Mouse (Mus musculus): ENCODE results near the gene Ccdc18. TPM values are rescaled to one million over a fixed set of nuclear protein-coding genes. Genes with fewer than 3 reads are reported as not detected.
"Not testable (repeated sequence)": the region's sequence is repeated elsewhere in the genome, so short reads cannot be mapped to it uniquely, and the experiment has no call there.

Ccdc18 gene
- 6.1 and 6.7 TPM in 2 replicates for polyA plus RNA-seq (2016; fragmentation: Nextera tagmentation; extraction: Ambion mirVana)

DNA sequence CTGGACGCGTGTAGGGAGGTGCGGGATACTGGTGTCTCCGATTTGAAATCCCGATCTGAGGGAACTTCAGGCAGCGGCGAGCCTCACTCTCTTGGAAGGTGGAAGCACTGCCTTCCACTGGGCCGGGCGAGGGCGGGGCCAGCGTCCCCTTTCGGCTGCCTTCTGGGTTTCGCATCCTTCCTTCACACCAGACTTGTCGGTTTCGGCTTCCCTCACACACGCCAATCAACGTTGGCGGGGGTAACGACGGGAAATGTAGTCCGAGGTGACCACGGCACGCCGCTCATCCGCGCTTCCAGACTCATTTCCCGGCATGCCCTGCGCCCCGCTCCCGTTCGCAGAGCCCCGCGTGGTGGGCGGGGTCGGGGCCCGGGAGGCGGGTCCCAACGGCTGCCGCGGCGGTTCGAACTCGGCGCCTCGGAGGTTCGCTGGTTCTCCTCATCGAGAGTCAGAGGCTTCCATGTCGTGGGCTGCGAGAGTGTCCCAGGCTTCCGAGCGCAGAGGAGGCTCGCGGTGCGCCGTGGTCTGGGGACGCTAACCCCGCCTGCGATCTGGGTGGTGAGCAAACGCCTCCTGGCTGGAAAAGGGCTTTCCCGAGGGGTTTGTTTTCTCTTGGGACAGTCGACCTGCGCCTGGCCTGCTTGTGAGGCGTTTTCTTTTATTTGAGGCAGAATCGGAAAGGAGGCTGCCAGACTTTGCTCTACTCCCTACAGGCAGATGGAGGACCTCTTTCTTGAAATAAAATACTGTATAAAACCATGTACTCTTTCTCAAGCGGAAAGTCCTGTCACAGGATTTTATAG lies at the start of gene Ccdc18, which contains the start of gene Tmed5:
TSS of gene Ccdc18 (plus strand) at position 435 of the 803 bp plus-strand sequence.
TSS of gene Tmed5 (minus strand) at position 180 of the 803 bp plus-strand sequence.
- H3K9me3 ChIP-seq (replicated peaks): no peaks in the 10 kb centered on the region
- WGBS: under 1% methylated on average over 65 of the region's 65 CpGs
- ATAC-seq (ENCODE audit: insufficient number of reproducible peaks, low FRiP score): peak; percentile 98

DNA sequence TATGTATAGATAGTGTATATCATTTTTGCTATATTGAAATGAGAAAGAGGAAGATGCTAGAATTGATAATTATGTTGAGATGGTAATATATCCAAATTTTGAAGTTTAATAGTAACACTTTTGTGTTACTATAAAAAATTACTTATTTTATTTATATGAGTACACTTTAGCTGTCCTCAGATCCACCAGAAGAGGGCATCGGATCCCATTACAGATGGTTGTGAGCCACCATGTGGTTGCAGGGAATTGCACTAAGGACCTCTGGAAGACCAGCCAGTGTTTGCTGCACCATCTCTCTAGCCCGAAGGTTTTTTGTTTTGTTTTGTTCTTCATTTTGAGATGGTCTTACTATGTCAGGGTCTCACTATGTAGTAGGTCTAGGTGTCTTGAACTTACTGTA lies 47.2 kb upstream of the Ccdc18 start:
- Histone ChIP-seq H3K4me2 (no peak overlapping the region), H3K9me3 (replicated peaks) (no peaks in the 10 kb centered on the region), H3K27ac (ENCODE audit: poor library complexity, severe bottlenecking) (no peak overlapping the region), H3K4me3 (no peak overlapping the region), H3K9ac (no peak overlapping the region), H3K4me1 (replicated peaks) (no peaks in the 10 kb centered on the region), H3K27me3 (replicated peaks) (no peaks in the 10 kb centered on the region), H3K36me3 (peaks cover 55% of the 10 kb centered on the region)
- 93% methylated on average over 2 of the region's 2 CpGs for WGBS
- ATAC-seq (ENCODE audit: insufficient number of reproducible peaks, low FRiP score): no peak

More for the DNA sequence above, at the start of gene Ccdc18, which contains the start of gene Tmed5:
- no peaks in the 10 kb centered on the region for H3K27me3 ChIP-seq (replicated peaks)
- H3K4me3 ChIP-seq: peak within 1 kb of the TSS; percentile 87
- peak within 1 kb of the TSS; percentile 87 for H3K9ac ChIP-seq
- peaks cover 7% of the 10 kb centered on the region; the same call in 1 of the 2 replicates for H3K4me1 ChIP-seq (replicated peaks)
- H3K27ac ChIP-seq (ENCODE audit: poor library complexity, severe bottlenecking): peak within 1 kb of the TSS; percentile 83
- peak within 1 kb of the TSS; percentile 88 for H3K4me2 ChIP-seq
- H3K36me3 ChIP-seq: peaks cover 9% of the 10 kb centered on the region

DNA sequence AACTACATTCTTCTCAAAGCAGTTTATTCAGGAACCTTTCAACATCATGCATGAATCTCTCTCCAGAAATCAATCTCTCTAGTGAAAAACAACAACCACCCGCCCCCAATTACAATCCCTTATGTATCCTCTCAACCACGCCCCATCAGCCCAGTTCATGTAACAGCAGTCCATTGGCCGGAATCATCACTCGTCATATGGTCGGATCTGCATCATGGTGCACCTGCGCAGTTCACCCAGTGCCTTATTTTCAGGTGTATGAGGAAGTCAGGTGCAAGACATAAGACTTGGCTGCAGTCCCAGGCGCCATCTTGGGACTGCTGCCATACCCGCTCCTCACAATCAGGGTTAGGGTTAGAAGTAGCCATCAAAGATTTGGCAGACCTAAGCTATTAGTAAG lies 39.9 kb upstream of the Ccdc18 start:
- H3K9ac ChIP-seq; H3K4me1 ChIP-seq (replicated peaks); H3K27ac ChIP-seq (ENCODE audit: poor library complexity, severe bottlenecking); ATAC-seq (ENCODE audit: insufficient number of reproducible peaks, low FRiP score); H3K4me2 ChIP-seq; H3K9me3 ChIP-seq (replicated peaks); H3K27me3 ChIP-seq (replicated peaks); H3K4me3 ChIP-seq: not testable (repeated sequence)
- H3K36me3 ChIP-seq: peaks cover 60% of the 10 kb centered on the region
- 96% methylated on average over 8 of the region's 8 CpGs for WGBS

DNA sequence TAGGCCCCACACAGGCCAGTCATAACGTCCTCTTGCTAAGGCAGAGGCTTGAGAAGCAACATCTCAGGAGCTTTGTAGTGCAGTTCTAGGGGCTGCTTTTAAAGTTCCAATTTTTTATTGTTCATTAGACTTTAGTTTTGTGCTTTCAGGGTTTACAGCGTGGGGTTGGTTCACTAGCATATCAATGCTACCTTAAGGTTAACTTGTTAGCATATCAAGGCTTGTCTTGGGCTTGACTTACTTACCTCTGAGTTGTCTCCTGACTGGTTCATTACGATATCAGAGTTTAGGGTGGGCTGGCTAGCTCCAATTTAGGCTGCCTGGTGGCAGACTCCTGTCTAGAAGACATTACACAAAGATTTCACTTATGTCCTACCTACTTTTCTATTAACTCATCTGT lies 35.0 kb upstream of the Ccdc18 start:
- no peak overlapping the region for H3K9ac ChIP-seq
- H3K4me3 ChIP-seq: no peak overlapping the region
- H3K4me1 ChIP-seq (replicated peaks): no peaks in the 10 kb centered on the region
- no peak for ATAC-seq (ENCODE audit: insufficient number of reproducible peaks, low FRiP score)
- H3K36me3 ChIP-seq: peaks cover 46% of the 10 kb centered on the region
- H3K9me3 ChIP-seq (replicated peaks): no peaks in the 10 kb centered on the region
- H3K27ac ChIP-seq (ENCODE audit: poor library complexity, severe bottlenecking): no peak overlapping the region
- H3K4me2 ChIP-seq: no peak overlapping the region
- H3K27me3 ChIP-seq (replicated peaks): no peaks in the 10 kb centered on the region
- WGBS: 92% methylated on average over 3 of the region's 3 CpGs

DNA sequence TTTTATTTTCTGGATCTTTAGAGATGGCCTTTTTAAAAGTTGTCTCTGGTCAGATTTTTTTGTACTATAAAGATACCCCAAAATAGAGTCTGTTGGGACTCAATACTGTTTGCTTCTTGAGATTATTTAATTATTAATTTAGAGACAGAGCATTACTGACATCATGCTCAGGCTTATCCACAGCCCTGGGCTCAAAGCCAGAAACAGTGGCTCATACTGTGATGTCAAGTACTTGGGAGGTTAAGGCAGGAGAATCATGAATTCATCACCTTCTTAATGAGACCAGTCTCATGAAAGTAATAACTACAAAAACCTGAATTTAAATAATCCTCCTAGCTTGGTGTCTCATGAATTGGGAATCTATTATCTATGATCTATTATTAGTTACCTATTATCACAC lies 32.5 kb upstream of the Ccdc18 start:
- no peak overlapping the region for H3K27ac ChIP-seq (ENCODE audit: poor library complexity, severe bottlenecking)
- no peak overlapping the region for H3K4me3 ChIP-seq
- peaks cover 46% of the 10 kb centered on the region for H3K36me3 ChIP-seq
- H3K9me3 ChIP-seq (replicated peaks): no peaks in the 10 kb centered on the region
- no peaks in the 10 kb centered on the region for H3K27me3 ChIP-seq (replicated peaks)
- no peak overlapping the region for H3K9ac ChIP-seq
- no peak overlapping the region for H3K4me2 ChIP-seq
- ATAC-seq (ENCODE audit: insufficient number of reproducible peaks, low FRiP score): no peak
- no peaks in the 10 kb centered on the region for H3K4me1 ChIP-seq (replicated peaks)

DNA sequence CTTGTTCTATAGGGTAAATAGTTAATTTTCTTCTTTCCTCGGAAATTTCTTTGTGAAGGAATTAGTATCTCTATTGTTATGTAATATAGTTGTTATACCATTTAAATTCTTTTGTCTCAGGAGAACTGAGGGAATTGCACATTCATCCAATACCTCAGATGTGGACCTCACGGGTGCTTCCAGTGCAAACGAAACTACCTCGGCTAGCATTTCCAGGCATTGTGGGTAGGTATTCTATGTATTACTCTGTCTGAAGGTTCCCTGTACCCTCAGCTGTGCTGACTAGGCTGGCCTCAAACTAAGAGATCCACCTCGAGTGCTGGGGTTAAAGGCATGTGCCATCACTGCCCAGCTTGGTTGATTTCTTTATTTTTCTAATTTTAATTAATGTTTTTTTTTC lies 28.4 kb upstream of the Ccdc18 start:
- Histone ChIP-seq H3K9me3 (replicated peaks) (no peaks in the 10 kb centered on the region), H3K4me2 (no peak overlapping the region), H3K9ac (no peak overlapping the region), H3K4me1 (replicated peaks) (no peaks in the 10 kb centered on the region), H3K4me3 (no peak overlapping the region), H3K27ac (ENCODE audit: poor library complexity, severe bottlenecking) (no peak overlapping the region), H3K36me3 (peaks cover 41% of the 10 kb centered on the region), H3K27me3 (replicated peaks) (no peaks in the 10 kb centered on the region)
- ATAC-seq (ENCODE audit: insufficient number of reproducible peaks, low FRiP score): no peak
- WGBS: 83% methylated on average over 5 of the region's 5 CpGs

DNA sequence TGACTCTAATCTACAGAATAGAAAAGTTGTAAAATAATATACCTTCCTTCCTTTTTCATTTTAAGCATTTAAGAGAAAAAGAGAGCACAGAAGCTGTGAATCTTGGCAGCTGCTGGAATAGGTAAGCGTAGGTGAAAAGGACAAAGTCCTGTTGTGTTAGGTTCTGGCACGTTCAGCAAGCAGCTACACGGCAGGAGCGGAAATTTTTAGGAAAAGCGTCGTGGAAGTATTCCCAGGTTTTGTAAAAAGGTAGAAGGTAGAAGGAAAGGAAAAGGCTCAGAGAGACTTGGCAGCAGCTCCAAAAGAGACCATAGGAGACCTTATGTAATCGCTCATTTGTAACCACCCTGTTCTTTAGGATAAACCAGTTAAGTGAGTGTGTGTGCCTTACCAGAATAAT lies 23.3 kb upstream of the Ccdc18 start:
- Histone ChIP-seq H3K36me3 (peaks cover 28% of the 10 kb centered on the region), H3K9me3 (replicated peaks) (no peaks in the 10 kb centered on the region), H3K27me3 (replicated peaks) (no peaks in the 10 kb centered on the region), H3K4me1 (replicated peaks) (no peaks in the 10 kb centered on the region), H3K4me2 (no peak overlapping the region), H3K9ac (no peak overlapping the region), H3K27ac (ENCODE audit: poor library complexity, severe bottlenecking) (no peak overlapping the region), H3K4me3 (no peak overlapping the region)
- 94% methylated on average over 7 of the region's 7 CpGs for WGBS
- no peak for ATAC-seq (ENCODE audit: insufficient number of reproducible peaks, low FRiP score)

DNA sequence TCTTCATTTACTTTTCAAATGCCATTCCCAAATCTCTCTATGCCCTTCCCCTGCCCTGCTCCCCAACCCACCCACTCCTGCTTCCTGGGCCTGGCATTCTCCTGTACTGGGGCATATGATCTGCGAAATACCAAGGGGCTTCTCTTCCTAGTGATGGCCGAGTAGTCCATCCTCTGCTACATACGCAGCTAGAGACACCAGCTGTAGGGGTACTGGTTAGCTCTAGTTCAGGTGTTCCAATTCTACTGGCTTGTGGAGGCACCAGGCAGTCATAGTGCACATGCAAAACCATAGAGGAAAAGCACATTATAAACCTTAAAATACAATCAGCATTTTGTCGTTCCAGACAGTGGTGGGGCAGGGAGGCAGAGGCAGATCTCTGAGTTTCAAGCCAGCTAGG lies 15.0 kb upstream of the Ccdc18 start:
- Histone ChIP-seq H3K27ac (ENCODE audit: poor library complexity, severe bottlenecking) (no peak overlapping the region), H3K27me3 (replicated peaks) (no peaks in the 10 kb centered on the region), H3K4me1 (replicated peaks) (no peaks in the 10 kb centered on the region), H3K9me3 (replicated peaks) (no peaks in the 10 kb centered on the region), H3K9ac (no peak overlapping the region), H3K36me3 (peaks cover 13% of the 10 kb centered on the region), H3K4me2 (no peak overlapping the region), H3K4me3 (no peak overlapping the region)
- 92% methylated on average over 4 of the region's 4 CpGs for WGBS
- ATAC-seq (ENCODE audit: insufficient number of reproducible peaks, low FRiP score): no peak

DNA sequence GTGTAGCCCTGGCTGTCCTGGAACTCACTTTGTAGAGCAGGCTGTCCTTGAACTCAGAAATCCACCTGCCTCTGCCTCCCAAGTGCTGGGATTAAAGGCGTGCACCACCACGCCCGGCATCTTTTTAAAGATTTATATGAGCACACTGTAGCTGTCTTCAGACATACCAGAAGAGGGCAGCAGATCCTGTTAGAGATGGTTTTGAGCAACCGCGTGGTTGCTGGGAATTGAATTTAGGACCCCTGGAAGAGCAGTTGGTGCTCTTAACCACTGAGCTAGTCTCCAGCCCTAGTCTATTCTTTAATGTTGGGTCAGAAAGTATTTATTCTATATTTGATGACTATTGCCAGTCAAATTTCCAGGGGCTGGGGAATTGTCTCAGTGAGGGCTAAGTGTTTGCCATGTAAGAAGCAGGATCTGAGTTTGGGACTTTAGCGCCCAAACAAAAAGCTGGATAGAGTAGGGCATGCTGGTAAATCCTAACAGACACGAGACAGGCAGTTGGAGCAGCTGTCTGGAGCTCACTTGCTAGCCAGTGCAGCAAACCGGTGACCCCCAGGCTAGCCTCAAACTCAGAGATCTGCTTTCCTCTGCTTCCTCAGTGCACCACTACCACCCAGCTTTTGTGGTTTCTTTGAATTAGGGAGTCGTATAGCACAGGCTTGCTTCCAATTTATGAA lies 12.3 kb upstream of the Ccdc18 start:
- H3K4me2 ChIP-seq: no peak overlapping the region
- H3K9ac ChIP-seq: no peak overlapping the region
- no peak overlapping the region for H3K27ac ChIP-seq (ENCODE audit: poor library complexity, severe bottlenecking)
- no peak for ATAC-seq (ENCODE audit: insufficient number of reproducible peaks, low FRiP score)
- H3K36me3 ChIP-seq: peaks cover 16% of the 10 kb centered on the region
- no peak overlapping the region for H3K4me3 ChIP-seq
- no peaks in the 10 kb centered on the region for H3K27me3 ChIP-seq (replicated peaks)
- no peaks in the 10 kb centered on the region for H3K9me3 ChIP-seq (replicated peaks)
- WGBS: 76% methylated on average over 9 of the region's 9 CpGs
- H3K4me1 ChIP-seq (replicated peaks): no peaks in the 10 kb centered on the region

DNA sequence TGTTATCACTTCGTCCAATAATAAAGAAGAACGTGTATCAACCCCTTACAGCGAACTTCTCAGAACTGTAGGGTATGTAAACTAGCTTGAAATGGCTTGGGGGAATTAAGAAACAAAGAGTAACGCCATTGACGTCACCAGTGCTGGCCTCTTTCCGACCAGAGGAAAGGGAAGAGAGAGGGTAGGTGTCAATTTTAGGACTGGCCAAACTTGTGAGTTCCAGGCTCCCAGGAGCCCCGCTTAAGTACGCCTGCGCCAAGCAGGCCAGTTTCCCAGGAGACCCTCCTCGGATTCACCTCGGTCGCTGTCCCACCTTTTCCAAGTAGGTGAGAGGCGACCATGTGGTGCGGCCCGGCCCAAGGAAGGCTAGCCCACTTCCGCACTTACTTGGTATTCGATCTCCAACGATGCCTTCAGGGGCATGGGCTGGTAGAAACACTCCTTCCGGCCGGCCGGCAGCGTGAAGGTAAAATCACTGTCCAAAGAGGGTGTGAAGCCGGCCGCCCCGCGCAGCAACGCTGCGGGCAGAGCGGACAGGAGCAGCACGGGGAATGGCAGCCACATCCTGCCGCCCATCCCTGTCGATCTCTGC lies 730 bp upstream of the Ccdc18 start:
- H3K27ac ChIP-seq (ENCODE audit: poor library complexity, severe bottlenecking): peak overlapping the region; percentile 83
- H3K4me1 ChIP-seq (replicated peaks): peaks cover 7% of the 10 kb centered on the region; the same call in 1 of the 2 replicates
- WGBS: under 1% methylated on average over 32 of the region's 32 CpGs
- no peaks in the 10 kb centered on the region for H3K9me3 ChIP-seq (replicated peaks)
- peaks cover 11% of the 10 kb centered on the region for H3K36me3 ChIP-seq
- peak overlapping the region; percentile 87 for H3K4me3 ChIP-seq
- peak overlapping the region; percentile 87 for H3K9ac ChIP-seq
- peak overlapping the region; percentile 88 for H3K4me2 ChIP-seq
- ATAC-seq (ENCODE audit: insufficient number of reproducible peaks, low FRiP score): peak; percentile 54
- H3K27me3 ChIP-seq (replicated peaks): no peaks in the 10 kb centered on the region

DNA sequence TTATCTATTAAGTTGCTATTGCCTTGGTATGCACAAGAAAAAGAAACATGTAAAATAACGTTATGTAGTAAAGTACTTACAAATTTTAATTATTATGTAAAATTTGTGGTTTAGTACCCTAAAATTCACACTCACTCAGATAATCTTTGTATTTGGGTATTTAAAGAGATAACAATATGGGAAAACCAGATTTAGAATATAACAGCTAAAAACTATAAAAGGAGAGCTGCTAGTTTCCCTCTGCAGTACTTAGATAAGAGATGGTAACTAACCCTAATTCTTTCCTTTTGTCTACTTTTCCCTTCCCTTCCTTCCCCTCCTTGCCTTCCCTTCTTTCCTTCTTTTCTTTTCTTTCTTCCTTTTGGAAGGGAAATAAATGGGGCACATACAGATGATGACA lies 19.9 kb downstream of the Ccdc18 start:
- H3K4me1 ChIP-seq (replicated peaks): no peaks in the 10 kb centered on the region
- H3K27ac ChIP-seq (ENCODE audit: poor library complexity, severe bottlenecking): no peak overlapping the region
- WGBS: 83% methylated on average over 1 of the region's 1 CpGs
- ATAC-seq (ENCODE audit: insufficient number of reproducible peaks, low FRiP score): no peak
- H3K9me3 ChIP-seq (replicated peaks): no peaks in the 10 kb centered on the region
- H3K4me2 ChIP-seq: no peak overlapping the region
- no peaks in the 10 kb centered on the region for H3K27me3 ChIP-seq (replicated peaks)
- no peaks in the 10 kb centered on the region for H3K36me3 ChIP-seq
- H3K4me3 ChIP-seq: no peak overlapping the region
- no peak overlapping the region for H3K9ac ChIP-seq
